Mouse (Mus musculus): Measurements from ENCODE around the gene Prokr1.

GRCm38 (mm10) chr6:87538376-87539270 is 51.9 kb downstream of the Prokr1 start:
- no peak for TF ChIP-seq MAX (IDR thresholded peaks at IDR 0.05)
- no peak for TF ChIP-seq CTCF (IDR thresholded peaks at IDR 0.05; ENCODE audit: control insufficient read depth, insufficient read depth, insufficient read length)
- TF ChIP-seq USF1 (IDR thresholded peaks at IDR 0.05; ENCODE audit: low read depth): no peak

All from C2C12 (cell line).